Mouse (Mus musculus) C2C12 (cell line): ENCODE results near the gene Tgfb1. TPM values are rescaled to one million over a fixed set of nuclear protein-coding genes. Genes with fewer than 3 reads are reported as not detected.

ENCODE experiments used
- H3K27me3 ChIP-seq: one replicate; pipeline ENCODE4 v1.6.1; 2011; ENCODE audit not compliant: control insufficient read depth, insufficient read depth, insufficient read length
- H3K36me3 ChIP-seq: one replicate; pipeline ENCODE4 v1.6.1; 2011; ENCODE audit not compliant: control insufficient read depth, insufficient read depth
- H3K4me3 ChIP-seq: one replicate; pipeline ENCODE4 v1.5.1; 2011; ENCODE audit warnings: mild to moderate bottlenecking, control low read depth; ENCODE audit not compliant: poor library complexity, insufficient read depth, severe bottlenecking
- H3K79me2 ChIP-seq: one replicate; pipeline ENCODE4 v1.6.1; 2011; ENCODE audit not compliant: control insufficient read depth, insufficient read depth
- H3K79me3 ChIP-seq: one replicate; pipeline ENCODE4 v1.6.1; 2011; ENCODE audit warnings: low read depth, control low read depth
- H3ac ChIP-seq: one replicate; pipeline ENCODE3; 2011; ENCODE audit warnings: low read depth; ENCODE audit not compliant: control insufficient read depth, insufficient read length
- CEBPB ChIP-seq: IDR thresholded peaks from one replicate; pipeline ENCODE4 v1.6.1; 2011; ENCODE audit warnings: low read depth, mild to moderate bottlenecking, control low read depth, moderate library complexity
- CTCF ChIP-seq: IDR thresholded peaks from one replicate; pipeline ENCODE4 v1.5.1; 2011; ENCODE audit not compliant: control insufficient read depth, insufficient read depth, insufficient read length
- FOSL1 ChIP-seq: IDR thresholded peaks from one replicate; pipeline ENCODE4 v1.8.0; 2011; ENCODE audit warnings: mild to moderate bottlenecking, low read length; ENCODE audit not compliant: poor library complexity, insufficient read depth, severe bottlenecking
- MAX ChIP-seq: IDR thresholded peaks from one replicate; pipeline ENCODE4 v1.6.1; 2011; ENCODE audit warnings: mild to moderate bottlenecking, control low read depth
- MYOD1 ChIP-seq: IDR thresholded peaks from one replicate; pipeline ENCODE4 v1.6.1; 2011; ENCODE audit warnings: low read depth; ENCODE audit not compliant: control insufficient read depth, insufficient read length
- MYOG ChIP-seq: IDR thresholded peaks from one replicate; pipeline ENCODE4 v1.6.1; 2011; ENCODE audit not compliant: control insufficient read depth, insufficient read length; ENCODE audit errors: extremely low read depth
- USF1 ChIP-seq: IDR thresholded peaks from one replicate; pipeline ENCODE4 v1.6.1; 2011; ENCODE audit warnings: low read depth, mild to moderate bottlenecking, control low read depth, moderate library complexity
- polyA plus RNA-seq: library from polyadenylated mRNA; unstranded; fragments of >200 nt; fragmentation: generic; extraction: Trizol; gene quantifications from one replicate; pipeline ENCODE4 v1.2.1, GENCODE M21; 2012; ENCODE audit warnings: missing spikeins

Tgfb1 gene
- polyA plus RNA-seq, 1 experiment = 108 TPM

DNA sequence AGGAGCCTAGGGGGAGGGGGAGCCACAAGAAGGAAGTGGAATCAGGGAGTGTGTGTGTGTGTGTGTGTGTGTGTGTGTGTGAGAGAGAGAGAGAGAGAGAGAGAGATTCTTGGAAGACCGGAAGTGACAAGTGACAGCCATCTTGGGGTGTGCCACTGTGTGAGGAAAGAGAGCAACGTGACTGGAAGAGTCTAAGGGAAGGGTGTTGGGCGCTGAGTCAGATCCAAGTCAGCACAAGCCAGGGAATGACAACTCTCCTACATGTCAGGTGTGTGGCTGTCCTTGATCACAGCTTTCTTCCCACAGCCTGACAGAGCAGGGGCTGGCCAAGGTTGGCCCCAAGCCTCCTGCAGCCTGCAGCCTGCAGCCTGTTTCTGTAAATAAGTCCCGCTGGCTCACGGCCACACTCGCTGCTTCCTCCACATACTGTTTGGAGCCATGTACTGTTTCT, 19.0 kb downstream of the Tgfb1 start:
- no peaks in the 10 kb centered on the region for H3K79me2 ChIP-seq
- no peaks in the 10 kb centered on the region for H3K79me3 ChIP-seq
- H3K36me3 ChIP-seq = peaks cover 21% of the 10 kb centered on the region
- no peaks in the 10 kb centered on the region for H3K27me3 ChIP-seq
- TF ChIP-seq FOSL1 = no peak
- no peak for TF ChIP-seq USF1
- no peak for TF ChIP-seq MAX
- no peak for TF ChIP-seq MYOD1
- TF ChIP-seq CTCF = no peak
- TF ChIP-seq MYOG = no peak
- TF ChIP-seq CEBPB = no peak
- H3K4me3 ChIP-seq = no peak overlapping the region
- H3ac ChIP-seq = no peak overlapping the region

GRCm38 (mm10) chr7:25706578-25707170, 19.9 kb downstream of the Tgfb1 start:
- TF ChIP-seq CTCF = no peak
- TF ChIP-seq MYOD1 = no peak
- no peak for TF ChIP-seq USF1
- TF ChIP-seq MYOG = no peak
- TF ChIP-seq MAX = no peak
- TF ChIP-seq FOSL1 = no peak
- TF ChIP-seq CEBPB = no peak
- H3ac ChIP-seq = no peak overlapping the region
- H3K27me3 ChIP-seq = no peaks in the 10 kb centered on the region
- H3K36me3 ChIP-seq = peaks cover 13% of the 10 kb centered on the region
- no peaks in the 10 kb centered on the region for H3K79me3 ChIP-seq
- no peaks in the 10 kb centered on the region for H3K79me2 ChIP-seq
- H3K4me3 ChIP-seq = no peak overlapping the region

GRCm38 (mm10) chr7:25707581-25708292, 20.9 kb downstream of the Tgfb1 start:
- H3K27me3 ChIP-seq = no peaks in the 10 kb centered on the region
- no peak for TF ChIP-seq USF1
- TF ChIP-seq FOSL1 = no peak
- no peak for TF ChIP-seq MYOD1
- H3K79me2 ChIP-seq = no peaks in the 10 kb centered on the region
- H3K4me3 ChIP-seq = no peak overlapping the region
- H3K79me3 ChIP-seq = no peaks in the 10 kb centered on the region
- H3K36me3 ChIP-seq = peaks cover 5% of the 10 kb centered on the region
- no peak overlapping the region for H3ac ChIP-seq

DNA sequence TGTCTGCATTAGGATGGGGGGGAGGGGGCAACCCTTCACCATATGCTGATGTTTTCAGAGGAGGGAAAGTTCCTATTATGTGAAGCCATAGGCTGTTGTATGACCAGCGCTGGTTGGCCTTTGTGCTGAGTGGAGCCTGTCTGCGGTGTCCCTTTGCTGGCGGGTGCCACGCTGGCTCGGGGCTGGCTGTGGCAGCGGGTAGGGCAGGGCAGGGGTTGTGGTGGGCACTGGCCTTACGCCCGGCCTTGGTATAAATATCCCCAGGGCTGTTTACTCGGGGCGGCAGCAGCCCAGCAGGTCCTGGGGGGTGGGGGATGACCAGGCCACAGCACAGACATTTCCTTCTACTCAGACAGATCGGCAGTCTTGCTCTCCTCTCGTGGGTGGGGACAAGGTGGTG, 23.2 kb downstream of the Tgfb1 start:
- Histone ChIP-seq H3K27me3 (no peaks in the 10 kb centered on the region), H3K4me3 (no peak overlapping the region), H3K36me3 (peaks cover 23% of the 10 kb centered on the region), H3K79me2 (no peaks in the 10 kb centered on the region), H3K79me3 (no peaks in the 10 kb centered on the region), H3ac (peak overlapping the region; percentile 3)
- no peak for TF ChIP-seq USF1

DNA sequence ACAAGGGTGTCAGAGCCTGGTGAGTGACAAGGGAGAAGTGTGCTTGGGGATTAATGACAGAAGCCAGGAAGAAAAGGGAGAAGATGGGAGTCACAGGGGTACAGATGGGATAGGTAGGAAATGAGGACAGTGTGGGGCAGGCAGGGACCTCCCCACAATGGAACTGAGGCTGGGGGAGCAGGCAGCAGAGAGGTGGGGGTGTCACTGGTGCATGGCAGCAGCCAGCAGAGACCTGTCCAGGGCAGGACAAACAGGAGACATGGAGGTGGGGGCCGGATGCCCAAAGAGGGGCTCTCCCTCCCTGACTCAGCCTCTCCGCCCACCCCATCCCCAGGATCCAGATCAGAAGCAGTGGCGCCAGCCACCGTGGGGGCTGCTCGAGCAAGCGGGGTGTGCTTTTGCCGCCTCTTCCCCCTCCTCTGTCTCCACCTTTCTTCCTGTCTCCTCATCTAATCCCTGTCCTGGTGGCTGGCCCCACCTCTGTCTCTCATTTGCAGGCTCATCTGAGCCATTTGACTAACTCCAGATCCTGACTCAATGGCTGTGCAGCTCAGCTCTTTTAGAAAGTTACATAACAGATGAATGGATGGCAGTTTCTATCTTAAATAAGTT, 23.8 kb downstream of the Tgfb1 start:
- H3K79me3 ChIP-seq = no peaks in the 10 kb centered on the region
- no peaks in the 10 kb centered on the region for H3K79me2 ChIP-seq
- H3K4me3 ChIP-seq = no peak overlapping the region
- no peak for TF ChIP-seq MAX
- no peak for TF ChIP-seq CEBPB
- TF ChIP-seq CTCF = no peak
- TF ChIP-seq MYOD1 = no peak
- TF ChIP-seq USF1 = no peak
- no peak for TF ChIP-seq MYOG
- TF ChIP-seq FOSL1 = no peak
- peak overlapping the region; percentile 6 for H3ac ChIP-seq
- peaks cover 30% of the 10 kb centered on the region for H3K36me3 ChIP-seq
- no peaks in the 10 kb centered on the region for H3K27me3 ChIP-seq

DNA sequence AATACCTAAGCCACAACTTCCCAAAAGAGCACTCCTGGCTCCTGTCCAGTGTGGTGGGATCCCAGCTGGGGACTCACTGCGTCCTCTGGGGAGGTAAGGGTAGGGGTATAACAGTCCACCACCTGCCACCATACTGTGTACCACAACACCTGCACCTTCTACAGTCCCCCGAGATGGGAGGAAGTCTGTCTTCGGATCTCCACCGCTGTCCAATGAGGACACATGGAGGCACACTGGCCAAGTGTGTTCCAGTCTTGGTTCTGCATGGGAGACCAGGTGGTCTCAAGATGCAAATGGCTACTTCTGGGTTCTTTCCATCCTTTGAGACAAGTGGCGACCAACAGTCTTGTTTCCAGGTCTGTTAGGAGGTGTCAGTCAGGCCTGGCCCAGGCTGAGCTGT, 24.4 kb downstream of the Tgfb1 start:
- Histone ChIP-seq H3K79me2 (peaks cover 5% of the 10 kb centered on the region), H3K79me3 (no peaks in the 10 kb centered on the region), H3K27me3 (no peaks in the 10 kb centered on the region), H3K36me3 (peaks cover 33% of the 10 kb centered on the region), H3ac (no peak overlapping the region), H3K4me3 (no peak overlapping the region)
- no peak for TF ChIP-seq USF1
- no peak for TF ChIP-seq MYOD1
- TF ChIP-seq MAX = no peak
- no peak for TF ChIP-seq FOSL1
- TF ChIP-seq CEBPB = no peak
- TF ChIP-seq MYOG = no peak
- no peak for TF ChIP-seq CTCF
